Mouse (Mus musculus) lung, embryonic 14.5 days (tissue): ENCODE data around the gene Mat2a. TPM values are rescaled to one million over a fixed set of nuclear protein-coding genes. Genes with fewer than 3 reads are reported as not detected.

Source experiments
- ATAC-seq: fragments of 200-750 bp; cut with Nextera tagmentation; 2 replicates; pipeline ENCODE4 v1.8.0; 2017; ENCODE audit warnings: mild to moderate bottlenecking, moderate TSS enrichment, moderate library complexity; ENCODE audit not compliant: insufficient read depth
- DNase-seq: peaks from one replicate; pipeline ENCODE4 v3.0.0-alpha.2; 2015
- H3K27ac ChIP-seq: fragments of 300-500 bp; sonication (generic); 2 replicates; pipeline ENCODE4 v1.5.1; 2014; ENCODE audit warnings: low read depth, mild to moderate bottlenecking, moderate library complexity
- H3K27me3 ChIP-seq: fragments of 300-500 bp; sonication (generic); 2 replicates; pipeline ENCODE4 v1.6.1; 2014; ENCODE audit warnings: low read length, control low read depth; ENCODE audit not compliant: insufficient read depth
- H3K36me3 ChIP-seq: fragments of 300-500 bp; sonication (generic); 2 replicates; pipeline ENCODE4 v1.6.1; 2014; ENCODE audit warnings: control low read depth; ENCODE audit not compliant: insufficient read depth
- H3K4me1 ChIP-seq: fragments of 300-500 bp; sonication (generic); 2 replicates; pipeline ENCODE4 v1.6.1; 2014; ENCODE audit warnings: antibody characterized with exemption, control low read depth; ENCODE audit not compliant: insufficient read depth
- H3K4me2 ChIP-seq: fragments of 300-500 bp; sonication (generic); 2 replicates; pipeline ENCODE4 v1.6.1; 2014; ENCODE audit warnings: mild to moderate bottlenecking
- H3K4me3 ChIP-seq: fragments of 300-500 bp; sonication (generic); 2 replicates; pipeline ENCODE4 v1.5.1; 2014; ENCODE audit warnings: low read depth, low read length
- H3K9ac ChIP-seq: fragments of 300-500 bp; sonication (generic); 2 replicates; pipeline ENCODE4 v1.6.1; 2014
- H3K9me3 ChIP-seq: fragments of 300-500 bp; sonication (generic); 2 replicates; pipeline ENCODE4 v1.6.1; 2016; ENCODE audit warnings: low read depth, low read length, control low read depth
- CTCF ChIP-seq: IDR thresholded peaks from 2 replicates; pipeline ENCODE4 v1.5.1; 2016; ENCODE audit warnings: antibody characterized with exemption, low read depth
- WGBS: fragments of 180-500 bp; shearing (Covaris S2); extraction: QIAGEN DNeasy Blood & Tissue Kit; methylation state at CpG from one replicate; pipeline ENCODE4 v1.1.7; 2014; 5-methylcytosine and 5-hydroxymethylcytosine counted together
- polyA plus RNA-seq: library from polyadenylated mRNA; unstranded; fragments of >200 nt; fragmentation: Nextera tagmentation; extraction: Ambion mirVana; gene quantifications from 2 replicates; pipeline ENCODE4 v1.2.1, GENCODE M21; 2014

The Mat2a gene
- polyA plus RNA-seq, 1 experiment from 2014 or later, result 402 TPM

GRCm38 (mm10) chr6:72383142-72383820, 56.1 kb downstream of the Mat2a start:
- H3K4me3 ChIP-seq, result no peak overlapping the region
- H3K4me1 ChIP-seq, result no peaks in the 10 kb centered on the region
- H3K27me3 ChIP-seq, result no peaks in the 10 kb centered on the region
- DNase-seq (no peak), ATAC-seq (no peak)
- H3K4me2 ChIP-seq, result no peak overlapping the region
- peaks cover 20% of the 10 kb centered on the region for H3K36me3 ChIP-seq
- H3K27ac ChIP-seq, result no peak overlapping the region
- TF ChIP-seq CTCF, result no peak
- no peak overlapping the region for H3K9ac ChIP-seq
- 80% methylated on average over 6 of the region's 6 CpGs for WGBS
- no peaks in the 10 kb centered on the region for H3K9me3 ChIP-seq

Other genes starting within 250 kb of the Mat2a start
- gene Atoh8, start 204.0 kb downstream of the Mat2a start, polyA plus RNA-seq, result 18.7 and 19.3 TPM in 2 replicates
- 30.4 and 33.5 TPM in 2 replicates for gene Sftpb, start 134.9 kb downstream of the Mat2a start, polyA plus RNA-seq
- 69.0 and 73.7 TPM in 2 replicates for gene Usp39, start 94.4 kb downstream of the Mat2a start, polyA plus RNA-seq
- 25.5 and 29.7 TPM in 2 replicates for gene 0610030E20Rik, start 92.2 kb downstream of the Mat2a start, polyA plus RNA-seq
- gene Tmem150a, start 84.1 kb downstream of the Mat2a start, polyA plus RNA-seq, result 10.3 and 10.4 TPM in 2 replicates
- 105 and 116 TPM in 2 replicates for gene Rnf181, start 72.6 kb downstream of the Mat2a start, polyA plus RNA-seq
- gene Vamp5, start 59.1 kb downstream of the Mat2a start, polyA plus RNA-seq, result 31.0 and 31.2 TPM in 2 replicates
- 132 and 137 TPM in 2 replicates for gene Vamp8, start 48.9 kb downstream of the Mat2a start, polyA plus RNA-seq
- 22.3 and 23.4 TPM in 2 replicates for gene Ggcx, start 25.2 kb downstream of the Mat2a start, polyA plus RNA-seq
- not detected in 2 replicates for gene Sh2d6, start 82.1 kb upstream of the Mat2a start, polyA plus RNA-seq
- 40.5 and 45.9 TPM in 2 replicates for gene Capg, start 104.8 kb upstream of the Mat2a start, polyA plus RNA-seq
- gene Elmod3, start 158.9 kb upstream of the Mat2a start, polyA plus RNA-seq, result 15.9 and 16.2 TPM in 2 replicates
- 17.2 and 18.4 TPM in 2 replicates for gene Retsat, start 158.9 kb upstream of the Mat2a start, polyA plus RNA-seq
- 40.4 and 43.2 TPM in 2 replicates for gene Tgoln1, start 177.4 kb upstream of the Mat2a start, polyA plus RNA-seq